Mouse (Mus musculus) heart, postnatal 0 days (tissue): ENCODE results near the gene Tex33. TPM values are rescaled to one million over a fixed set of nuclear protein-coding genes. Genes with fewer than 3 reads are reported as not detected.

Experiments
- ATAC-seq: fragments of 200-750 bp; cut with Nextera tagmentation; 2 replicates; pipeline ENCODE4 v1.8.0; 2017; ENCODE audit warnings: low read depth, moderate number of reproducible peaks, moderate library complexity; ENCODE audit not compliant: insufficient read depth
- DNase-seq: peaks from one replicate; pipeline ENCODE4 v3.0.0-alpha.2; 2016; ENCODE audit warnings: low spot score
- H3K27ac ChIP-seq: fragments of 300-500 bp; sonication (generic); 2 replicates; pipeline ENCODE4 v1.5.1; 2014; ENCODE audit warnings: low read depth, mild to moderate bottlenecking
- H3K27me3 ChIP-seq: fragments of 300-500 bp; sonication (generic); 2 replicates; pipeline ENCODE4 v1.6.1; 2014; ENCODE audit warnings: low read length, mixed read lengths; ENCODE audit not compliant: control insufficient read depth, insufficient read depth
- H3K36me3 ChIP-seq: fragments of 300-500 bp; sonication (generic); replicated peaks from 2 replicates; pipeline ENCODE4 v1.6.1; 2014; ENCODE audit warnings: low read length, mixed read lengths; ENCODE audit not compliant: control insufficient read depth, insufficient read depth
- H3K4me1 ChIP-seq: fragments of 300-500 bp; sonication (generic); 2 replicates; pipeline ENCODE4 v1.6.1; 2014; ENCODE audit warnings: antibody characterized with exemption; ENCODE audit not compliant: control insufficient read depth, insufficient read depth
- H3K4me2 ChIP-seq: fragments of 300-500 bp; sonication (generic); 2 replicates; pipeline ENCODE4 v1.6.1; 2014; ENCODE audit warnings: low read depth, mild to moderate bottlenecking, low read length, moderate library complexity
- H3K4me3 ChIP-seq: fragments of 300-500 bp; sonication (generic); 2 replicates; pipeline ENCODE4 v1.5.1; 2014; ENCODE audit warnings: low read depth, low read length
- H3K9ac ChIP-seq: fragments of 300-500 bp; sonication (generic); replicated peaks from 2 replicates; pipeline ENCODE4 v1.6.1; 2014; ENCODE audit warnings: low read depth, low read length, mixed read lengths
- H3K9me3 ChIP-seq: fragments of 300-500 bp; sonication (generic); replicated peaks from 2 replicates; pipeline ENCODE4 v1.6.1; 2016; ENCODE audit warnings: low read length; ENCODE audit not compliant: control insufficient read depth
- CTCF ChIP-seq: IDR thresholded peaks from 2 replicates; pipeline ENCODE4 v1.5.1; 2016; ENCODE audit warnings: antibody characterized with exemption, control low read depth, low read depth
- EP300 ChIP-seq: IDR thresholded peaks from 2 replicates; pipeline ENCODE4 v1.6.1; 2016; ENCODE audit warnings: antibody characterized with exemption, low read depth
- WGBS: fragments of 180-500 bp; shearing (Covaris S2); extraction: QIAGEN DNeasy Blood & Tissue Kit; methylation state at CpG from one replicate; pipeline ENCODE4 v1.1.7; 2014; 5-methylcytosine and 5-hydroxymethylcytosine counted together
- polyA plus RNA-seq: library from polyadenylated mRNA; unstranded; fragments of >200 nt; fragmentation: Nextera tagmentation; extraction: Ambion mirVana; gene quantifications from 2 replicates; pipeline ENCODE4 v1.2.1, GENCODE M21; 2015
- total RNA-seq: library from RNA; depleted of rRNA; stranded (reverse); fragments of >200 nt; gene quantifications from 2 replicates; pipeline ENCODE4 v1.2.3, GENCODE M21; 2014; ENCODE audit warnings: low replicate concordance

Tex33 gene
- total and polyA plus RNA-seq, 2 experiments from 2014 or later, result not detected

DNA sequence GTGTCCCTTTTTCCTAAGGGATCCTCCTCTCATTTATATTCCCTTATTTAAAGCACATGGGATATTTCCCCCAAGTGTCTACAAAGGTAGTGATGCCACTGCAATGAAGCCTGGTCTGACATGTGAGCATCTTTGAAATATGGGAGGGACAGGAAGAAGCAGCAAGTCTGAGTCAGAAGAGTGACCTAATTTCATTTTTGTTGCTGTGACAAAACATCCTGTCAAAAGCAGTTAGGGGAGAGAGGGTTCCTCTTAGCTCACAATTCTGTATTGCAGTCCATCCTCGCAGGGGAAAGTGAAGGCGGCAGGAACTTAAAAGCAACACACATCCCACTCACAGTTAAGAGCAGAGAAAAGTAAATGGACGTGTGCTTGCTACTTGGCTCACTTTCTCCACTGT is 4.9 kb downstream of the Tex33 start:
- no peak for DNase-seq
- WGBS, result 73% methylated on average over 3 of the region's 3 CpGs
- no peaks in the 10 kb centered on the region for H3K36me3 ChIP-seq
- ATAC-seq, result no peak
- H3K27me3 ChIP-seq, result no peaks in the 10 kb centered on the region
- H3K9ac ChIP-seq, result no peak overlapping the region
- no peak overlapping the region for H3K4me2 ChIP-seq
- no peak overlapping the region for H3K27ac ChIP-seq
- TF ChIP-seq CTCF (no peak), EP300 (no peak)
- no peaks in the 10 kb centered on the region for H3K9me3 ChIP-seq
- H3K4me1 ChIP-seq, result no peaks in the 10 kb centered on the region
- H3K4me3 ChIP-seq, result no peak overlapping the region

DNA sequence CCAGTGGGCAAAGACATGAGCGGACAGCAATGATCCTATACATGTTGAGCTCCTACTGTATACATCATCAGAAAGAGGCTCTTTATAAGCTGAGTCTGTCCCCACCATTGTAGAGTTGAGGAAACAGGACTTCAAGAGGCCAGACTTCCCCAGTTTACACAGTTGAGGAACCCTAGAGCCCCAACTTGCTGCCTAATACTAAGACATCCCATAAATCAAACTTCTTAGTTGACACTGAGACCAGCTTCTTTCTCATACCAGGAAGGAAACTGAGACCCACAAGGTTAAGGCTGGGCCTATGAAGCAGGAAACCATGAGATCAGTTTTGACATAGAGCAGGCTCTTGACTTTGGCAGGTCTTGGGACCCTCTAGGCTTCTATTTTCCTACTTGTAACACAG is 10.1 kb downstream of the Tex33 start:
- no peak overlapping the region for H3K9ac ChIP-seq
- peaks cover 12% of the 10 kb centered on the region for H3K4me1 ChIP-seq
- H3K4me3 ChIP-seq, result no peak overlapping the region
- H3K27ac ChIP-seq, result no peak overlapping the region
- DNase-seq (no peak), ATAC-seq (no peak)
- no peaks in the 10 kb centered on the region for H3K27me3 ChIP-seq
- TF ChIP-seq EP300 (no peak), CTCF (no peak)
- 92% methylated on average over 1 of the region's 1 CpGs for WGBS
- H3K9me3 ChIP-seq, result no peaks in the 10 kb centered on the region
- no peak overlapping the region for H3K4me2 ChIP-seq
- H3K36me3 ChIP-seq, result no peaks in the 10 kb centered on the region

DNA sequence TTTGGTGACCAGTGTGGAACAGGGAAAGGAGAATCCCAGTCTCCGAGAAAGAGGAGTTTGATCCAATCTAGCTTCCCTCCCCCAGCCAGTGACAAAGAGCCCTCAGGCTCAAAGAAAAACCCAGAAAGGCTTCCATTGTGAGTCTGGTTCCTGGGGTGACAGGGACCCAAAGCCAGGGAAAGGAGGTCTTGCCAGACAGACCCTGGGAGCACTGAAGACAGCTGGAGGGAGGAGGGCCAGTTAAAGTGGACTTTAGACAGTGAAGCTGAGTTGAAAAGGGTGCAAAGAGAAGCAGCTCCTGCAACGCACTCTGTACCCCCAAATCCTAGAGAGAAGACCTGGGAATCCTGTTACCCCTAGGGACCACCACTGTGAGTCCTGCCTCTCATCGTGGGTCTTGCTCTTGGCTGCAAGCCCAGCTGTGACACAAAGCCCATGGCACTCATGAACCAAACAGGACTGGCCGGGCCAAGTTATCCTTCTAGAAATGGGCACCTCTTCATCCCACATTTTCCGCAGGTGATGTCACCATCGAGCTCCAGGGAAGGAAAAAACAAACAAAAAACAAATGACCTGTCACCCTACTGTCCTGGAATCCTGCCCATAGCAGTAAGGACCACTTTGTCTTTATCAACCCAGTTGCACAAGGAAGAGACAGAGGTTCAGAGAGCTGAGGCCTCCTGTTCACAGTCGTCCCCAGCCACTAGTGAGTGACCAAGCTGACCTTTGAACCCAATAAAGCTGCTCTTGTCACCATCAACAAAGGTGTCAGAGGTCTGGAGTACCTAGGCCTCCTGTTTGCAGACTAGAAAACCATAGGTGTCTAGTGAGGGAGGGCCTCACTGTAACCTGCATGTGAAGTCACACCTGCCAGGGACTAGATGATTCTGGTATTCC is 11.2 kb downstream of the Tex33 start:
- ATAC-seq (no peak), DNase-seq (no peak)
- Histone ChIP-seq H3K36me3 (no peaks in the 10 kb centered on the region), H3K4me2 (no peak overlapping the region), H3K4me1 (peaks cover 12% of the 10 kb centered on the region), H3K27me3 (no peaks in the 10 kb centered on the region), H3K9ac (no peak overlapping the region), H3K9me3 (no peaks in the 10 kb centered on the region), H3K27ac (peak overlapping the region; percentile 45), H3K4me3 (no peak overlapping the region)
- WGBS, result 47% methylated on average over 7 of the region's 7 CpGs
- TF ChIP-seq CTCF, result no peak
- TF ChIP-seq EP300, result no peak

DNA sequence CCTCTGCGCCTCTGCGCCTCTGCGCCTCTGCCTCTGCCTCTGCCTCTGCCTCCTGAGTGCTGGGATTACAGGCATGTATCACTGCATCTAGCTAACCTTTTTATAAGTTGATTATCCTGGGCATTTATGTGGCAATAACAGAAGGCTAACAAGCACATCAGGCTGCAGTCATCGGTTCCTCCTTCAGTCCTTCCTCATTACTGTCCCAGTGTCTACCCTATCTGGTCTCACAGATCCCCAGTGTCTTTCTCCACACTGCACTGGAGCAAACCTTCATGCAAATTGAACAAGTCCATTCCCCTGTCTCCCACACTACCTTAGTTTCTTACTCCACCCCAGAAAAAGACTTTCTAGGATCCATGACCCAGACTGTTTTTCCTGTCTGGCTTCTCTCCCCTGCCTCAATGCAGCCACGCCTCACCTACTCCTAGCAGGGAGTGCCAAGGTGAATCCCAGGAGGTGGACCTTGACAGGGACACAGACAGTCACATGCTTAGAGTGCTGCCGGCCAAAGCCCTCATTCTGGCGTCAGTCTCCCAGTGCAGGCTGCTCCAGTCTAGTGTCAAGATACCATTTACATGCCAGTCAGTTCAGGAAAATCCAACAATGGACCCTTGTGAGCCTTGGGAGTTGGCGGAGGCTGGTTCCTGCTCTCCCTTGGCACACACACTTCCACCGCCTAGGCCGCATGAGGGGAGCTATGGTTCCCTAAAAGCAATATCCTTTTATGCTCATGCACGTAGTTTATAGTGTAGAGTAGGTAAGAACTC is 12.1 kb downstream of the Tex33 start:
- peak overlapping the region; percentile 45; the same call in 1 of the 2 replicates for H3K27ac ChIP-seq

DNA sequence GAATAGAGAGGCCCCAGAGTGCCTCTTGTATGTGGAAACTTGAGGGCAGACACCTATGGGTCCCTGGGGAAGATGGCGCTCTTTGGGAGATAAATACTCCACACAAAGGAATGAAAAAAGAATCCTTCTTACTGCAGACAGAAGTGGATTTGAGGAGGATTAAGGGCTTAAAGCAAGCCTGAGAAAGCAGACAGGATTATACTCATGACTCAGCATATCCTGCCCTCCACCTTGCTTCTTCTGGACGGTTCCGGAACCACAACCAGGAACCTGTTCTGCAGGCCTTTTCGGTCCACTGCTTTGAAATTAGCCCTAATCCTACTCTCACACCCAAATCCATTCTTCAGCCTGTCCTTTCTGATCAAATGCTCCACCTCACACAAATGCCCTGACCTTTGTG is 13.6 kb downstream of the Tex33 start:
- DNase-seq (no peak), ATAC-seq (no peak)
- H3K27me3 ChIP-seq, result no peaks in the 10 kb centered on the region
- H3K4me2 ChIP-seq, result no peak overlapping the region
- TF ChIP-seq EP300 (no peak), CTCF (no peak)
- H3K9me3 ChIP-seq, result peaks cover 5% of the 10 kb centered on the region; the same call in 1 of the 2 replicates
- WGBS, result 88% methylated on average over 4 of the region's 4 CpGs
- peaks cover 12% of the 10 kb centered on the region for H3K4me1 ChIP-seq
- no peak overlapping the region for H3K4me3 ChIP-seq
- H3K9ac ChIP-seq, result no peak overlapping the region
- H3K36me3 ChIP-seq, result no peaks in the 10 kb centered on the region
- H3K27ac ChIP-seq, result no peak overlapping the region

More for the DNA sequence above, 12.1 kb downstream of the Tex33 start:
- Histone ChIP-seq H3K9me3 (peaks cover 5% of the 10 kb centered on the region; the same call in 1 of the 2 replicates), H3K4me3 (no peak overlapping the region), H3K27me3 (no peaks in the 10 kb centered on the region), H3K4me2 (no peak overlapping the region), H3K9ac (no peak overlapping the region), H3K36me3 (no peaks in the 10 kb centered on the region), H3K4me1 (peaks cover 12% of the 10 kb centered on the region)
- no peak for DNase-seq
- 65% methylated on average over 11 of the region's 11 CpGs for WGBS
- ATAC-seq, result peak; percentile 73
- TF ChIP-seq CTCF (no peak), EP300 (no peak)
